Mouse (Mus musculus): ENCODE measurements at regions not wholly inside any gene's neighbourhood (a gene's known extent, or its start where the extent isn't known, plus 50 kb on each side); places are given as distances from the start of the nearest gene placed in this dataset.
"Not testable (repeated sequence)": the region's sequence is repeated elsewhere in the genome, so short reads cannot be mapped to it uniquely, and the experiment has no call there.

DNA sequence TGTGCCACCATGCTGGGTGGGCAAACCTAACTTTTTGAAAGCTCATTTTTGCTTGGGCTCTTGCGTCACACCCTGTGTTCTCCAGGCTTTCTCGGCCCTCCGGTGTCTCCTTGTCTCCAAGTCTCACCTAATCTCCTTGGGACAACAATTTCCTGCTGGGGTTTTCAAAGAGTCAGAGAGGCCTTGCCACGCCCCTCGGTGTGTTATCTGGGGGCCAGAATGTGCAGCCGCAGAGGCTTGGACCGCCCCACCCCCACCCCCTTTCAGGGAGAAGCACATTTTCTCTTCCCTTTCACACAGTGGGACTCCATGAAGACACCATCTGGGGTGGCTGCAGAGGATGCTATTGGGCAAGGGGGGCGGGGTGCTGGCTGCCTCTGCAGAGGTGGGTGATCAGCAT is 76.9 kb upstream of the Med13l start:
- no peaks in the 10 kb centered on the region for H3K27me3 ChIP-seq (ENCODE audit: control insufficient read depth, insufficient read depth, low read length)
- 10% methylated on average over 8 of the region's 8 CpGs for WGBS
- no peak overlapping the region for H3K4me2 ChIP-seq (ENCODE audit: low read depth, low read length)
- no peaks in the 10 kb centered on the region; the same call in 1 of the 2 replicates for H3K4me1 ChIP-seq (ENCODE audit: control insufficient read depth, insufficient read depth, low read length)
- H3K9ac ChIP-seq (replicated peaks; ENCODE audit: low read length) = no peak overlapping the region
- no peaks in the 10 kb centered on the region for H3K36me3 ChIP-seq (replicated peaks; ENCODE audit: control insufficient read depth, insufficient read depth, low read depth, low read length)
- H3K27ac ChIP-seq (replicated peaks; ENCODE audit: low read depth, low read length) = no peak overlapping the region
- DNase-seq (ENCODE audit: low spot score) (no peak), ATAC-seq (replicated peaks; ENCODE audit: insufficient number of reproducible peaks, low FRiP score, low TSS enrichment, low read depth) (no peak)
- no peak overlapping the region for H3K4me3 ChIP-seq (ENCODE audit: low read depth, low read length)
- no peaks in the 10 kb centered on the region for H3K9me3 ChIP-seq (replicated peaks; ENCODE audit: control insufficient read depth, low read length)

DNA sequence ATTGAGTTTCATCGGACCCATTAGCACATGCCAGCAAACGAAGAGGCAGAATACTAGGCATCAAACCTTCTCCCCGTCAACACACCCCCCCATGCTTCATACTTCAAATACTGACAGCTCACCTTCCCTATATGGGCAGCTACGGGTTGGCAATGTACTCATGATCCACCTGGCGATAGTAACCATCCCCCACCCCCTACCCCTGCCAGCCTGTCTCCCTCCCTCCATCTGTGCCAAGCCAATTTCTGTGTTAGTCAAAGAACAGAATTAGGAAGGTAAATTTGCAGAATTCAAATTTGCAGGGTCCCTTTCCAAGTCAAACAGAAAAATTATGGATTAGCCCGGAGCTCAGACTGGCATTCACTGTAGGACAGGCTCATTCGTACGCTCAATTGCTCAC is 75.3 kb upstream of the Med13l start:
- Histone ChIP-seq H3K9ac (replicated peaks; ENCODE audit: low read length) (no peak overlapping the region), H3K4me2 (ENCODE audit: low read depth, low read length) (no peak overlapping the region), H3K36me3 (replicated peaks; ENCODE audit: control insufficient read depth, insufficient read depth, low read depth, low read length) (no peaks in the 10 kb centered on the region), H3K4me3 (ENCODE audit: low read depth, low read length) (no peak overlapping the region), H3K4me1 (ENCODE audit: control insufficient read depth, insufficient read depth, low read length) (no peaks in the 10 kb centered on the region; the same call in 1 of the 2 replicates), H3K27ac (replicated peaks; ENCODE audit: low read depth, low read length) (no peak overlapping the region), H3K27me3 (ENCODE audit: control insufficient read depth, insufficient read depth, low read length) (no peaks in the 10 kb centered on the region), H3K9me3 (replicated peaks; ENCODE audit: control insufficient read depth, low read length) (no peaks in the 10 kb centered on the region)
- 95% methylated on average over 8 of the region's 8 CpGs for WGBS
- DNase-seq (ENCODE audit: low spot score) (no peak), ATAC-seq (replicated peaks; ENCODE audit: insufficient number of reproducible peaks, low FRiP score, low TSS enrichment, low read depth) (no peak)

DNA sequence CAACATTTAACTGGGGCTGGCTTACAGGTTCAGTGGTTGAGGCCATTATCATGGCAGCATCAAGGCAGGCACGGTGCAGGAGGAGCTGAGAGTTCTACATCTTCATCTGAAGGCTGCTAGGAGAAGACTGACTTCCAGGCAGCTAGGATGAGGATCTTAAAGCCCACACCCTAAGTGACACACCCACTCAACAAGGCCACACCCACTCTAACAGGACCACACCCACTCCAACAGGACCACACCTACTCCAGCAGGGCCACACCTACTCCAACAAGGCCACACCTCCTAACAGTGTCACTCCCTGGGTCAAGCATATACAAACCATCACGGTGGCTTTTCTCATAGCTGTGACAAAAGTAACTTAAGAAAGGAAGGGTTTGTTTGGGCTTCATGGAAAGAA is 68.0 kb upstream of the Med13l start:
- ATAC-seq (replicated peaks; ENCODE audit: insufficient number of reproducible peaks, low FRiP score, low TSS enrichment, low read depth); H3K27me3 ChIP-seq (ENCODE audit: control insufficient read depth, insufficient read depth, low read length): not testable (repeated sequence)
- WGBS = 78% methylated on average over 2 of the region's 2 CpGs

GRCm38 (mm10) chr5:118494649-118495477 is 65.6 kb upstream of the Med13l start:
- H3K9ac ChIP-seq (replicated peaks; ENCODE audit: low read length) = no peak overlapping the region
- H3K4me1 ChIP-seq (ENCODE audit: control insufficient read depth, insufficient read depth, low read length) = 0 out of 2 replicates have a peak, but pooled peaks cover 2% of the 10 kb centered on the region
- DNase-seq (ENCODE audit: low spot score) (no peak), ATAC-seq (replicated peaks; ENCODE audit: insufficient number of reproducible peaks, low FRiP score, low TSS enrichment, low read depth) (no peak)
- no peak overlapping the region for H3K4me3 ChIP-seq (ENCODE audit: low read depth, low read length)
- H3K27ac ChIP-seq (replicated peaks; ENCODE audit: low read depth, low read length) = no peak overlapping the region
- no peaks in the 10 kb centered on the region for H3K9me3 ChIP-seq (replicated peaks; ENCODE audit: control insufficient read depth, low read length)
- no peak overlapping the region for H3K4me2 ChIP-seq (ENCODE audit: low read depth, low read length)
- whole genome bisulfite sequencing = 67% methylated on average over 7 of the region's 7 CpGs
- no peaks in the 10 kb centered on the region for H3K27me3 ChIP-seq (ENCODE audit: control insufficient read depth, insufficient read depth, low read length)
- H3K36me3 ChIP-seq (replicated peaks; ENCODE audit: control insufficient read depth, insufficient read depth, low read depth, low read length) = no peaks in the 10 kb centered on the region

More for the DNA sequence above, 68.0 kb upstream of the Med13l start:
- DNase-seq (ENCODE audit: low spot score); H3K9me3 ChIP-seq (replicated peaks; ENCODE audit: control insufficient read depth, low read length); H3K4me3 ChIP-seq (ENCODE audit: low read depth, low read length); H3K4me2 ChIP-seq (ENCODE audit: low read depth, low read length); H3K27ac ChIP-seq (replicated peaks; ENCODE audit: low read depth, low read length); H3K36me3 ChIP-seq (replicated peaks; ENCODE audit: control insufficient read depth, insufficient read depth, low read depth, low read length); H3K4me1 ChIP-seq (ENCODE audit: control insufficient read depth, insufficient read depth, low read length); H3K9ac ChIP-seq (replicated peaks; ENCODE audit: low read length): not testable (repeated sequence)

DNA sequence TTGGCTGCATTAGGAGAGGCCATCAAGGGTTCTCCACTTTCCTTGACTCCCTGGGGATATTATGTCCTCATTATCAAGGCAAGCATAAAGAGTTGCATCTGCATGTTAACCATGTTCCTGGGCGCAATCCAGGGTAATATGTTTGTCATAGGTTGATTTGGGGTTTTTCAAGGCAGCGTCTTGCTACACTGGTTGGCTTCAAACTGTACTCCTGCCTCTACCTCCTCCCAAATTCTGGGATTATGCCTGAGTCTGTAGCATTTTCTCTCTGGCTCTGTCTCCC is 65.1 kb upstream of the Med13l start:
- Histone ChIP-seq H3K4me1 (ENCODE audit: control insufficient read depth, insufficient read depth, low read length) (0 out of 2 replicates have a peak, but pooled peaks cover 2% of the 10 kb centered on the region), H3K36me3 (replicated peaks; ENCODE audit: control insufficient read depth, insufficient read depth, low read depth, low read length) (no peaks in the 10 kb centered on the region), H3K9me3 (replicated peaks; ENCODE audit: control insufficient read depth, low read length) (no peaks in the 10 kb centered on the region), H3K4me2 (ENCODE audit: low read depth, low read length) (no peak overlapping the region), H3K27ac (replicated peaks; ENCODE audit: low read depth, low read length) (no peak overlapping the region), H3K4me3 (ENCODE audit: low read depth, low read length) (no peak overlapping the region), H3K27me3 (ENCODE audit: control insufficient read depth, insufficient read depth, low read length) (no peaks in the 10 kb centered on the region), H3K9ac (replicated peaks; ENCODE audit: low read length) (no peak overlapping the region)
- DNase-seq (ENCODE audit: low spot score) (no peak), ATAC-seq (replicated peaks; ENCODE audit: insufficient number of reproducible peaks, low FRiP score, low TSS enrichment, low read depth) (no peak)
- WGBS = 73% methylated on average over 2 of the region's 2 CpGs

GRCm38 (mm10) chr5:118501624-118502023 is 58.9 kb upstream of the Med13l start:
- Histone ChIP-seq H3K9ac (replicated peaks; ENCODE audit: low read length) (no peak overlapping the region), H3K4me1 (ENCODE audit: control insufficient read depth, insufficient read depth, low read length) (peaks cover 3% of the 10 kb centered on the region), H3K9me3 (replicated peaks; ENCODE audit: control insufficient read depth, low read length) (no peaks in the 10 kb centered on the region), H3K27me3 (ENCODE audit: control insufficient read depth, insufficient read depth, low read length) (no peaks in the 10 kb centered on the region), H3K36me3 (replicated peaks; ENCODE audit: control insufficient read depth, insufficient read depth, low read depth, low read length) (no peaks in the 10 kb centered on the region), H3K4me3 (ENCODE audit: low read depth, low read length) (no peak overlapping the region), H3K4me2 (ENCODE audit: low read depth, low read length) (no peak overlapping the region), H3K27ac (replicated peaks; ENCODE audit: low read depth, low read length) (no peak overlapping the region)
- DNase-seq (ENCODE audit: low spot score) (no peak), ATAC-seq (replicated peaks; ENCODE audit: insufficient number of reproducible peaks, low FRiP score, low TSS enrichment, low read depth) (no peak)
- WGBS = 69% methylated on average over 5 of the region's 5 CpGs

- H3K36me3 ChIP-seq (replicated peaks; ENCODE audit: control insufficient read depth, insufficient read depth, low read depth, low read length) = no peaks in the 10 kb centered on the region
- no peak for ATAC-seq (replicated peaks; ENCODE audit: insufficient number of reproducible peaks, low FRiP score, low TSS enrichment, low read depth)
- no peak overlapping the region for H3K4me2 ChIP-seq (ENCODE audit: low read depth, low read length)
- H3K9ac ChIP-seq (replicated peaks; ENCODE audit: low read length) = no peak overlapping the region
- H3K27ac ChIP-seq (replicated peaks; ENCODE audit: low read depth, low read length) = no peak overlapping the region
- no peaks in the 10 kb centered on the region for H3K27me3 ChIP-seq (ENCODE audit: control insufficient read depth, insufficient read depth, low read length)
- peaks cover 3% of the 10 kb centered on the region for H3K4me1 ChIP-seq (ENCODE audit: control insufficient read depth, insufficient read depth, low read length)
- 74% methylated on average over 15 of the region's 15 CpGs for WGBS
- H3K9me3 ChIP-seq (replicated peaks; ENCODE audit: control insufficient read depth, low read length) = no peaks in the 10 kb centered on the region
- no peak overlapping the region for H3K4me3 ChIP-seq (ENCODE audit: low read depth, low read length)
- no peak for DNase-seq (ENCODE audit: low spot score)
Observed at GRCm38 (mm10) chr5:118502991-118503390, 57.5 kb upstream of the Med13l start.

DNA sequence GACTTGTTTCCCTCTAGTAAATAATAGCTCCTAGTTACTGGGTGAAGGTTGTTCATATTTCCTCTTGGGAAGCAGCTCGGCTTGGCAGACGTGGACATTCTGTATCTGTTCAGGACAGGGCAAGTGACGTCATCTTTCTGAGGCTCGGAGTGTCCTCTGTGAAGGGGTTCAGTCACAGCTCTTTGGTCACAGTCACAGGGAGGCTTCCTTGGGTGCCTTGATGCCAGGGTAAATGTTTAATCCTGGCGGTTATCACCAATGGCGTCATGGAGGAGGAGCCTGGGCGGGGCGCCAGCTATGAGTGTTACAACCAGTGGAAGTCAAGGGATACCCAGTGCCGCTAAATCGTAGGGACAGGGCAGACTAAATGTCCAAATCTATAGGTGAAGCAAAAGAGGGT is 56.3 kb upstream of the Med13l start:
- Histone ChIP-seq H3K36me3 (replicated peaks; ENCODE audit: control insufficient read depth, insufficient read depth, low read depth, low read length) (no peaks in the 10 kb centered on the region), H3K4me2 (ENCODE audit: low read depth, low read length) (no peak overlapping the region), H3K4me1 (ENCODE audit: control insufficient read depth, insufficient read depth, low read length) (peaks cover 3% of the 10 kb centered on the region), H3K27me3 (ENCODE audit: control insufficient read depth, insufficient read depth, low read length) (no peaks in the 10 kb centered on the region), H3K9ac (replicated peaks; ENCODE audit: low read length) (no peak overlapping the region), H3K4me3 (ENCODE audit: low read depth, low read length) (no peak overlapping the region), H3K9me3 (replicated peaks; ENCODE audit: control insufficient read depth, low read length) (no peaks in the 10 kb centered on the region), H3K27ac (replicated peaks; ENCODE audit: low read depth, low read length) (no peak overlapping the region)
- DNase-seq (ENCODE audit: low spot score) (no peak), ATAC-seq (replicated peaks; ENCODE audit: insufficient number of reproducible peaks, low FRiP score, low TSS enrichment, low read depth) (no peak)
- WGBS = 92% methylated on average over 10 of the region's 10 CpGs

Data from embryonic facial prominence, embryonic 11.5 days (tissue).